Mouse (Mus musculus): ENCODE data around the gene Plcl1.
"Not testable (repeated sequence)": the region's sequence is repeated elsewhere in the genome, so short reads cannot be mapped to it uniquely, and the experiment has no call there.

The Plcl1 gene

DNA sequence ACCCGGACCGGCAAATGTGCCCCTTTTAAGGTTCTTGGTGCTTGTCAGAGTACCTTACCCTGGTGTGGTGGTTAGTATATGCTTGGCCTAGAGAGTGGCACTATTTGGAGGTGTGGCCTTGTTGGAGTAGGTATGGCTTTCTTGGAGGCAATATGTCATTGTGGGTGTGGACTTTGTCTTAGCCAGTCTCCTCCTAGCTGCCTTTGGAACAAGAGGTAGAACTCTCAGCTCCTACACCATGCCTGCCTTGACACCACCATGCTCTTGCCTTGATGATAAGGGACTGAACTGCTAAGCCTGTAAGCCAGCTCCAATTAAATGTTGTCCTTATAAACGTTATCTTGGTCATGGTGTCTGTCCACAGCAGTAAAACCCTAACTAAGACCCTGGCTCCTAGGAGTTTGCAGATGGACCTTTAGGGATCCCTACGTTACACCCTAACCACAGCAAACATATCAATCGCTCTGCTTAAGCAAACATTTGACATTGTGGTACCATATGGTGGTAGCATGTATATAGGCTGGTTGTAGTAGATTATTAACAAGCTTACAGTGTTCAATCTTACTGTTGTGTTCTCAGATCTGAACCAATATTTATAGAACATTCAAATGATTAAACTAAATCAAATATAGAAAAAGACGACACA lies 39.4 kb downstream of the Plcl1 start:
- DNase-seq: no peak

DNA sequence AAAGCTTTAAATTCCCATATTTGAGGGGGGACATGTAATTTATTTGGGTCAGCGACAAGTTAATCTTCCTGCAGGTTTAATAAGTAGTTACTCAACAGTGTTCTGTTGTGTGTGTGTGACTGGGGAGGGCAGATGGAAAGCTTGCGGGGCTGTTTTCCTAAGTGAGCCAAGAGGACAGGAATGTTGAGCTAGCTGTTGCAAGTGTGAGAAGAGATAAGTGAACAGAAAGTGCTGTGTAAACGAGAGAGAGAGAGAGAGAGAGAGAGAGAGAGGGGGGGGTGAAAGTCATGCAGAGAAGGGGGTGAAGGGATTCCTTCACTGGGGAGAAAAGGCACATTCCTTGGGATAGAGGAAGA lies 39.9 kb downstream of the Plcl1 start:
- no peak for DNase-seq

DNA sequence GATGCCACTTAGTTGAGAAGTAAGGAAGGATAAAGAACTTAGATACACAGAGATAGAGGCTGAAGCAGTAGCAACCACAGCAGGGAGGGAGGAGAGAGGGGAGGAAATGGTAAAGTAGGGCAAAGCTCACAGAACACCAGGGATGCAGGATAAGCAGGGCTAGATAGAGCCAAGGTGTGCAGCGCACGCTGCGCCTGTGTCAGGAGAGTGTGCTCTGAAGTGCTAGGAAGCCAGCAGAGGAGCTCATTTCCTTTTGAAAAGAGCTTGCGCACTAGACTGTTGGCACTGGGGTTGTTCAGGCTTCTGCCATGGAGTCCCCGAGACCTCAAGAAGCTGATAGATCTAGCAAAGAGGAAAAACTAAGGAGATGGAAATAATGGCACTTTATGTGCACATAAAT lies 40.6 kb downstream of the Plcl1 start:
- no peak for DNase-seq

DNA sequence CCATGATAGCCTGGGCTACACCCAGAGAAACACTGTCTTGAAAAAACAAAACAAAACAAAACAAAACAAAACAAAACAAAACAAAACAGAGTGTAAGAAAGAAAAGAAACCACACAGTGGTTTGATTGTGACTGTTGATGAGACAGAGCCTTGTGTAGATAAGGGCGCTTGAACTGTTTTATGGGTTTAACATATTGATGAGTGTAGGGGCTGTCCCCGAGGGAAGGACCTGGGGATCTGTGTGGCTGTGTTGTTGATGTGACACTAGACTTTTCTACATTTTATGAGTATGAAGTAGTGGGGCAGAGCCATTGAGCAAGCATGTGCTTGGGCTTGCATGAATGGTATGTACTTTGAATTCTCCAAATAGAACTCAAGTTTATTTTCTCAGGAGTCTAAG lies 41.2 kb downstream of the Plcl1 start:
- DNase-seq: no peak

DNA sequence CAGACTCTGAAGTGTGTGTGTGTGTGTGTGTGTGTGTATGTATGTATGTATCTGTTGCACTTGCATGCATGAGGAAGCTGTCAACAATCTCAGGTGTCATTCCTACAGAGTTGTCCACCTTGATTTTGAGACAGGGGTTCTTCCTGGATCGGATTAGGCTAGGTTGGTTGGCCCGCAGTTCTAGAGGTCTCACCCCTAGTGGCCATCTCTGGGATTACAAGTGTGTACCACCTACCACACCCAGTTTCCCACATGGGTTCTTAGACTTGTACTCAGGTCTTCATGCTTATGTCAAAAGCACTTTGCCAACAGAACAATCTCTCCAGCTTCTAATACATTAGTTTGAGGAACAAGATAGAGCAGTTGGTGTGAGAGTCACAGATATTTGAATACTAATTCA lies 41.9 kb downstream of the Plcl1 start:
- no peak for DNase-seq

DNA sequence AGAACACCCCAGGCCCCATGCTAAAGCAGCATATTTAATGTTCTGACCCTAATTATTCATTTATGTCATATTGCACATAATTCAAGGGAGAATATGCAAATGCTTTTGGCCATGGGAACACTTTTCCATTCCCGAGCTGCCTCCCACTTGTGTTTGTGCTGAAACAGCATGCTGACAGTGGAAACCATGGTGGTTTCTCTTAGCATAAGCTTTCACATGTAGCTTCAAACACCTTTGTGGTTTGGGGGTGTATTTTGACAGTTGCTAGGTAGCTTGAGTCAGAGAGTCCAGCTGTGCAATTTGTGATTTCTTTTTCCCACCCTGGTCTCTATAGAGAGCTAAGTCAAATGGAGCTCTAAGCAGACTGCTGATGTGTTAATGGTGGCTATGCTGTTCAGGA lies 42.4 kb downstream of the Plcl1 start:
- no peak for DNase-seq

DNA sequence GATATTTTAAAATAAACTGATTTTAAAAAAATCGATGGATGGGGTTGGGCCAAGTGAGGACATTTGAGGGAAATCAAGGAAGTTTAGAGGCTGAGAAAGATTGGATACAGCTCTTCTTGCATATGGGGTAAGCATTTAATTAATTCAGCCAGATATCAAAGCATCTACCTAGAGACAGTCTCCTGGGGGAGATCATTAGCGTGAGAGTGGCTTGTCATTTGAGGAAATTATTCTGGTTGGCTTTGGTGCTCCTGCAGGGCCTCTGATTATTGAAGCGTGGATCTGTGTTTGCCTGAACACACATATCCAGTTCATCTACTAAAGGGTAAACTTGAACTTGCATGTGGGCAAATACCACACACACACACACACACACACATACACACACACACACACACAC lies 44.1 kb downstream of the Plcl1 start:
- no peak for DNase-seq

DNA sequence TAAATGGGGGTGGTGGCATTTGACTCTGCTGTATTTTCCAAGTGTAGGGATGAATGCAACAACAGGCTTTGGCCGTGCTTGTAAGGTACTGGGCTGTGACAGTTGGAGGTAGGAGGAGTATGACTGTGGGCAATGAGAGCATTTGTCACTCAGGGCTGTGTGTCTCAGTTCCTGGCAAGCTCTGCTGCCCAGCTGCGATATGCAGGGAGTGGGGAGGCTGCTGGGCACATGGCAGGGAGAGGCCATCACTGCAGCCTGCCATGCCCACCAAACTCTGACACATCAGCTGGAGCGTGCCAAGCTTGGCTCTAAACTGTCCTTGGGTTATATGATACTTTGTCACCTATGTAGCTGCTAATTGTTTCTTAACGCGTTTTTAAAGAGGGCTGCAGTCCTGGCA lies 48.4 kb downstream of the Plcl1 start:
- no peak for DNase-seq

DNA sequence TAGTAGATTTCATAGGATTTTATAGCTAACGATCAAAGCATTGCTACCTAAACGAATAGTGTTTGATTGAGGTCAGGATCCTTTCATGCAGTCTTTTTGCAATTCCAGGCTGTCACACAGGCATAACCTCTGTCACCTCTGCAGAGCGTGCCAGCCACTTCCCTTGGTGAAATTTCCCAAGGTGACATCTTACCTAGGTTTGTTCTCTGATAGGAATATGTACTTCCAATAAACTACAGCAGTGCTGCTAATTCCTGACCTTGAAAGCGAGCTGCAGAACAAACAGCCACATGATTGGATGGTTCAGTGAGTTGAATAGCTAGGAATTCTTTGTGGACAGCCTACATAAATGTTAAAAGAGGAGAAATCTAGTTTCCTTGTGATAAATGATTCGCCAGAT lies 56.6 kb downstream of the Plcl1 start:
- no peak for DNase-seq

DNA sequence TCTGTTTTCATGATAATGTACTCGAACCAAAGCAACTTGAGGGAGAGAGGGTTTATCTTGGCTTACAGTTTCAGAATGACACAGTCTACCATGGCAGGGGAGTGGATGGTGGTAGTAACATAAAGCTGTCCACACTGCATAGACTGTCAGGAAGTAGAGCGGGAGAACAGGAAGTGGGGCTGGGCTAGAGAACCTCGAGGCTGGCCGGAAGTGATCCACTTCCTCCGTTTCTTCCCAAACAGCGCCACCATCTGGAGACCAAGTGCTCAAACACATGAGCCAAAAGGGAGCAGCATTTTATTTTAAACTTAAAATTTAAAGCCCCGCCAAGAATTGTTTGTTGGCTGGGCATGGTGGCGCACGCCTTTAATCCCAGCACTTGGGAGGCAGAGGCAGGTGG lies 68.0 kb downstream of the Plcl1 start:
- no peak for DNase-seq

DNA sequence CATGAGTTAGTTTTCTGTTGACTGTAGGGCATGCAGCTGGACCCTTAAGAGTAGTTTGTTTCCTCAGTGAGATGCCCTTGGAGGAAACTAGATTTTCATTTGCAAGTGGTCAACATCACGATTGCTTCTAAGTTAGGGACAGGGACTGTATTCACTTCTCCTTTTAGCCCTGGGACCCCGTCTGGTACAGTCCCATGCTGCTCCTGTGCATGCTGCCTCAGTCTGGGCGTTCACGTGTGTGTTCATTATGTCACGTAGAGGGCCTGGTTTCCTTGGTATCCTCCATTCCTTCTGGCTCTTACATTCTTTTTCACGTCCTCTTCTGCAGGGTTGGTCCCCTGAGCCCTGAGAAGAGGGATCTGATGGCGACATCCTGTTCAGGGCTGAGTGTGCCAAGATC lies 69.3 kb downstream of the Plcl1 start:
- no peak for DNase-seq

DNA sequence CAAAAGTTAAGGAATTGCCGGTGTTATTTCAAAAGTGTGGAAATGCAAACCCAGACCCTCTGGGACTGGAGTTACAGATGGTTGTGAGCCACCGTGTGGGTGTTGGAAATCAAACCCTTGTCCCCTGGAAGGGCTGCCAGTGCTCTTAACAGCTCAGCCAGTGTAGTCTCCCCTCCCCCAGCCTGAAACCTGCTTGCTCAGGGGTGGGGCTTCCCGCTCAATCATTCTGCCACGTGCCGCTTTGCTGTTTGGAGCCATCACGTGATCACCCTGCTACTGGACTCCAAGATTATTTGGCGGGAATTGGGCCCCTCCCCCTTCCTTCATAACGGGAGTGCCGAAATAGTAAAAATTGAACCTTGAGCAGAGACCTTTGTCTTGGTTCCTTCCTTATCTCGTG lies 81.7 kb downstream of the Plcl1 start:
- peak; percentile 20 to 44 for DNase-seq

DNA sequence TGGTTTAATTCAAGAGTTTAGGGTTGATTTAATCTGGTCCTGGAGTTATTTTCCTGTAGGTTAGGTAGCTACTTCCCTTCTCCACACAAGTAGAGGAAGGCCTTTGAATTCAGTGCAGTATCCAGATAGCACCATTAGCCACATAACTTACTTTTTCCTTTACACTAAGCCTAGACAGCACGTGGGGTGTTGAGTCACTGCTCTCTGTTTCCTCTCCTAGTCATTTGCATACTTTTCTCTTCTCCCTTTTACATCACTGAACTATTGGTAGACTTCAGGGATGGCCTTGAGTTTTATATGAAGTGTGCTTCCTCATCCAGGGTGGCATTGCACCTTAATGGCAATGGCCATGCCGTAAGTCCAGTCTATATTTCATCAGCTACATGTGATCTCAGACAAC lies 82.5 kb downstream of the Plcl1 start:
- DNase-seq: no peak

DNA sequence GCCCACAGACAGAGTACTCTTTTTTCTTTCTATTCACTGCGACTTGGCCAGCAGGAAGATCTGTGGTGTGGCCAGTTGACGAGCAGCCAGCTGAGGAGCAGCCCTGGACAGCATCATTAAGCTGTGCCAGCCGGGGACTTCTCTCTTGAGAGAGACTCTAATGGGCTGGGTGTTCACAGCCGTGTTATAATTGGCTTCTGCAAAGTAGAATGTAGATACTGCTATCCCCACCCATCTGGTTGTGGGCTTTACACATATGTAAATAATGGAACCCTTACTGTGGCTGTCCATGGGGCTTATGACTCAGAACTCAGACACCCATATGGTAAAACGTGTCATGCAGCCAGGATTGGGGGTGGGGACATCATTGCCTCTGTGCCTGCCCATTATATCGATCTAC lies 83.6 kb downstream of the Plcl1 start:
- DNase-seq: no peak

DNA sequence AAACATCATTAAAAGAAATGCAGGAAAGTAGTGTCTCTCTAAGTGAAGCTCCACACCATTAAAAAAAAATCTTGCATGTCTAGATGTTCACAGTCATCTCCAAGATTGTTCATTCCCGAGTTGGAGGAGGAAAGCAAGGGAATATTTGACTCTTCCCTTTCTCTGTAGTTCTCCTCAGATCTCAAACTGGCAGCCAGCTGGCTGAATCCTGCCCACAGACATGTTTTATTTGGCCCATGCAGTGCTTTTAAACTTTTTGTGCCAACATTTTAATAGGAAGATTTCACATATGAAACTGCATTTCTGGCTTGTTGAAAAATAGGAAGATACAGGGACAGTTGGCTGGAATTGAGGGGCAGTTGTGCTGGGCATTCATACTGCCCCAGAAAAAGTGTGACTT lies 94.2 kb downstream of the Plcl1 start:
- no peak for DNase-seq

DNA sequence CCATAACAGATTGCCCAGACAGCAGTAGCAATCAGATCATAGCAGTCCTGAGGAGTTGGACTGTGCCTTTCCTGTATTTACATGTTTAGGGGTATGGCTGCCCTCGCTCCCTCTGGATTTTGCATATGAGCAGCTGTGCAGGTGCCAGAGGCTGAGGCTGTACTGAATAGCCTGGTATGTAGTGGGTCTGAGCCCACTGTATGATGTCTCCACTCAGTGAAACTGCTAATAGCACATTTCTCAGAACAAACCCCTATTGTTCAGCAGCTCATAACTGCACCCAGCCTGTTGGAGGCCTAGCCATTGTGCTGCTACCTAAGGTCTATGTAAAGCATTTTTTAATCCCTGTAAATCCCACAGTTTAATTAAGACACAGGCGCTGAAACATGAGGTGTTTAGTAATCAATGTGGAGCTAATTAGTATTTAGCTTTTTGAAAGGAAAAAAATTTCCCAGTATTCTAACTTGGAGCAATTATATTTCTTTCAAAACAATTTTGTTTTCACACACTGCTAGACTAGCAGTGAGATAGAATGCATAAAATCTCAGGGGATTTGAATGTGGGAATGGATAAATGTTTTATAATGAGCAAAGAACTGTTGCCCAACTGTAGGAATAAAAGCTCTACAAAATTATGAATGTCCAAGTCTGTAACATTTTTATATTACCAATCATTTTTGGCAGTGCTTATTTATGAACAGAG lies 95.4 kb downstream of the Plcl1 start:
- no peak for DNase-seq

DNA sequence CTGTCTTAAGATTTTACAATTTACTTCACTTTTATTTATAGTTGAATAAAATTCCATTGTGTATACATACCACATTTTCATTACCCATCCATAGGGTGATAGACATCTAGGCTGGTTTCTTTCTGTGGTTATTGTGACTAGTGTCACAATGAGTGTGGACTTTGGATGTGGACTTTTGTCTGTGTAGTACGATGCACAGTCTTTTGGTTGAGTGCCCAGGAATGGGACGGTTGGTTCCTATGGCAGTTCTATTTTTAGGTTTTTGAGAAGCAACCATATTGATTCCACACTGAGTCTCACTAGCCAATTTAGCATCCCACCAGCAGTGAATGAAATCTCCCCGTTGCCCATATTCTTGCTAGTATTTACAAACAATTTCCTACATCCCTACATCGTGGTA lies 100.1 kb downstream of the Plcl1 start:
- peak; percentile 34 to 38 for DNase-seq

DNA sequence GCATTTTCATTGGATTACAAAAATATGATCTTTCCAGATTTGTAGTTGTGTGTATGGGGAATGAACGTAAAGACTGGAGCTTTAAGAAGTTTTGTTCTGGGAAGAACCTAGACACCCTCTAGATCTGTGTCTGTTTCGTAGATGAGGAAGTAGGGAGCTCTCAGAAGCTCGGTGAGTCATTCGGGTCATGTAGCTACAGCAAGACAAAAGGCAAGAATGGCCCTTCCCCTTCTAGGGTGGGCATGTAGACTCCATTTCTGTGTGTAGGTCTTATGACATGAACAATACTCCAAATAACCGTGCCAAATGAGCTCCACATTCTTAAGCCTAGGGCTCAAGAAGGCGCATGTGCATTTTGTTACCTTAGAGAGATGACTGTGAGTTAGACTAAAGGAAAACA lies 101.3 kb downstream of the Plcl1 start:
- no peak for DNase-seq

DNA sequence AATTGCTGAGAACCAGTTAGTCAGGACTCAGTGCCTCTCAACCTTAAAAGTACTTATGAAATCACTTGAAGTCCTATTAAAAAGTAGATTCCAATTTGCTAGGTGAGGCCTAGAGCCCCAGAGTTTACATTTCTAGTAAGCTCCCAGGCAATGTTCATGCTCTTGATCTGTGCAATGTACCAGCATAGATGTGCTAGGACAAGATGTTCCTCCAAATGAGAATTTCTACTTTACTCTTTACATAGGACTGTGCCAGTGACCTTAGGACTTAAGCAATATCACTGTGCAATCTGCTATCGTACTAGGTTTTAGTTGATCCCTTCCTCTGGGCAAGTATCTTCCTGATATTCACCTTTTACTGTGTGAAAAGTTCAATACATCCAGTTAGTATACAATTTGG lies 103.9 kb downstream of the Plcl1 start:
- no peak for DNase-seq

DNA sequence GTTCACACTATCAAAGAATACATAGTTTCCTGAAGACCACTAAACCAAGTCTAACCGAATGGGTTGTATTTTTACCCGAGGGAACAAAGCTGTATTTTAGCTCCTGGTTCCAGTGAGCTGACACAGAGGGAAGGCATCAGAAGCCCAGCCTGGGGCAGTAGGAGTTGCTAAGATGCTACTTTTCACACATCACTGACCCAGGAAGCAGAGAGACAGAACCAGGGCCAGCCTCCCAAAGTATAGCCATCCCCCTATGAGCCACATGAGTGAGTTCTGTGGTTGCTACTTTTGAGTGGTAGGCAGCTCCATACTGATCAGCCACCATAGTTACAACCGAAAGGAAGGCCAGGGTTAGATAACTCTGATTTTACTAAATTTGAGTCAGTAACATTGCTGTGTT lies 106.4 kb downstream of the Plcl1 start:
- DNase-seq: no peak

DNA sequence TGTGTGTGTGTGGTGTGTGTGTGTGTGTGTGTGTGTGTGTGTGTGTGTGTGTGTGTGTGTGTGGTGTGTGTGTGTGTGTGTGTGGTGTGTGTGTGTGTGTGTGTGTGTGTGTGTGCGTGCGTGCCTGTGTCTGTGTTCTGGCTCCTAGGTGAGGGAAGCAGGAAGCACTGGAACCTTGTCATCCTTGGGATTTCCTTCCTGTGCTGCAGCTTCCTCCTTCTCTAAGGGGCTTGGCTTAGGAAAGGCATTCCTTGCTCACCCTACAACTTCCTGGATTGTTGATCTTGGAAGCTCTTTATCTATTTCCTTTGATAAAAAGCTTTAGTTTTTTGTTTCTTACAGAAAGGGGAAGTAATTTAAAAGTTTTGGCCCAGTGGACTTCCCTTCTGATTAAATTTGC lies 107.1 kb downstream of the Plcl1 start:
- not testable (repeated sequence) for DNase-seq

DNA sequence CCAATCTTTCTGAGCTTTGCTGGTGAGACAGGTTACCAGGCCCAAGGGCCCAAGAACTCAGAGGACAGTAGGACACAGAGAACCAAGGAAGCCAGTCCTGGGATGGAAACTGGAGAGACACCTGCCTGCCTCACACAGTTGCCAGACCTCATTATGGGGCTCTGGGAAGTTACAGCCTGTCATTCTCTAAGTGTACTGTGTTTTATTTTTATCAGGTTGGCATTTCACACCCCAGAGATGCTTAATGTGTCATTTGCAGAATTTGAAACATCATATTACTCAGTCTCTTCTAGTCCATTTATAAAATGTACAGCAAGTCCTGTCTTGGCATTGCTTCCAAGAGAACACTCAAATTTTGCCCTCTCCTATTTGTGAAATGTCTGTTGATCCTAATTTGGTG lies 111.5 kb downstream of the Plcl1 start:
- no peak for DNase-seq

DNA sequence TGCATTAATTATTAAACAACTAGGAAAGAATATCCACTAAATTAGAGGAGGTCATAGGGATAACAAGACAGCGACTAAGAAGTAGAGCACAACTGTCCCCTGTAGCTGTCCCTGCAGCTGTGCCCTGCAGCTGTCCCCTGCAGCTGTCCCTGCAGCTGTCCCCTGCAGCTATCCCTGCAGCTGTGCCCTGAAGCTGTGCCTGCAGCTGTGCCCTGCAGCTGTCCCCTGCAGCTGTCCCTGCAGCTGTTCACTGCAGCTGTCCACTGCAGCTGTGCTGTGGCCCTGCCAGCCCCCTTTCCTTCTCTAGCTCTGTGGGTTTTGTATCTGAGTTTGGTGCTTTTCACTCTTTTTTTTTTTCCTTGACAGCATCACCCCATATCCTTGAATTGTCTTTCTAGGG lies 118.2 kb downstream of the Plcl1 start:
- DNase-seq: no peak

DNA sequence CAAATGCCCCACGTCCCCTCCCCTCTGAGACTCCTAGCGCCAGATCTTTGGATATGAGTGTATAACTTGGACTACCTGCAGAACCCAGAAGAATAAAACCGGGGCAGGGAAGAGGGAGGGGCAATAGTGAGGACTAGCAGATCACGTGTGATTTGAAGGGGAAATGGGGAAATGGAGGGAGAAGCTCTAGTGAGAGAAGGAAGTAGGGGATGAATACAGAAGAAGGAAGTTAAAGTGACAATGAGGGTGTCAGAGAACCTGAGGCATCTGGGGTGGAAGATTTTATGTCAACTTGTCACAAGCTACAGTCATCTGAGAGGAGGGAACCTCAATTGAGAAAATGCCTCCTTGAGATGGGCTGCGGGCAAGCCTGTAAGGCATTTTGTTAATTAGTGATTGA lies 119.4 kb downstream of the Plcl1 start:
- no peak for DNase-seq

DNA sequence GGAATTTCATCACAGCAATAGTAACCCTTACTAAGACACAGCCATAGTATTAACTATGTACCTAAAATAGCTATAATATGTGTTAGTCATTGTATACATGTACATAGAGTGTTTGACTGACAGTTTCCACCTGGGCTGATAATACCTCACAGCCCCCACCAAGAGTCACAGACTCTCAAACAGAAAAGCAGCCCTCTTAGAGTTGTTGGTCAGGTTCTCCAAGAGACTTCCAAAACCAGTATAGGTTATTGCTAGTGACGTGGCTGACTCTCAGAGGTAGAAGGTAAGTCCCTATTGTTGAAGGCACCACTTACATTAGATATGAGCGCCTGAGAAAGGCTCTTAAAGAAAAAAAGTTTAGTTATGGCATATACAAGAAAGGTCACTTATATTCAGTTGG lies 120.0 kb downstream of the Plcl1 start:
- no peak for DNase-seq

Data from kidney, postnatal 36 days (tissue).